Mouse (Mus musculus): ENCODE results near the gene Mrps12. TPM values are rescaled to one million over a fixed set of nuclear protein-coding genes. Genes with fewer than 3 reads are reported as not detected.
A peak's percentile ranks its signal among the peaks of the same experiment; 100 is the strongest.

The Mrps12 gene
- polyA plus RNA-seq, 1 experiment from 2014 or later: 180 TPM

GRCm38 (mm10) chr7:28739829-28740228 lies 1.8 kb downstream of the Mrps12 start:
- Histone ChIP-seq H3K9ac (ENCODE audit: low read depth, low read length) (no peak overlapping the region), H3K36me3 (ENCODE audit: control insufficient read depth, insufficient read depth, low read length) (peaks cover 25% of the 10 kb centered on the region), H3K27ac (ENCODE audit: low read depth, low read length) (no peak overlapping the region), H3K4me1 (replicated peaks; ENCODE audit: control insufficient read depth, insufficient read depth, low read length) (peaks cover 15% of the 10 kb centered on the region), H3K4me3 (ENCODE audit: low read depth, low read length) (no peak overlapping the region), H3K27me3 (replicated peaks; ENCODE audit: control insufficient read depth, insufficient read depth, low read length) (no peaks in the 10 kb centered on the region), H3K9me3 (ENCODE audit: control insufficient read depth, low read length) (no peaks in the 10 kb centered on the region), H3K4me2 (no peak overlapping the region)
- ATAC-seq (replicated peaks; ENCODE audit: low FRiP score) (no peak), DNase-seq (ENCODE audit: low spot score) (no peak)
- WGBS: 96% methylated on average over 21 of the region's 21 CpGs

- Histone ChIP-seq H3K4me2 (no peak overlapping the region), H3K27ac (ENCODE audit: low read depth, low read length) (no peak overlapping the region), H3K27me3 (replicated peaks; ENCODE audit: control insufficient read depth, insufficient read depth, low read length) (0 out of 2 replicates have a peak, but pooled peaks cover 2% of the 10 kb centered on the region), H3K36me3 (ENCODE audit: control insufficient read depth, insufficient read depth, low read length) (peaks cover 23% of the 10 kb centered on the region), H3K4me1 (replicated peaks; ENCODE audit: control insufficient read depth, insufficient read depth, low read length) (peaks cover 7% of the 10 kb centered on the region), H3K9ac (ENCODE audit: low read depth, low read length) (no peak overlapping the region), H3K9me3 (ENCODE audit: control insufficient read depth, low read length) (peaks cover 9% of the 10 kb centered on the region; the same call in 1 of the 2 replicates), H3K4me3 (ENCODE audit: low read depth, low read length) (no peak overlapping the region)
- ATAC-seq (replicated peaks; ENCODE audit: low FRiP score) (no peak), DNase-seq (ENCODE audit: low spot score) (no peak)
- WGBS: 77% methylated on average over 6 of the region's 6 CpGs
Measured at GRCm38 (mm10) chr7:28735701-28736100, 5.9 kb downstream of the Mrps12 start.

GRCm38 (mm10) chr7:28733211-28733610 lies 8.4 kb downstream of the Mrps12 start:
- no peak for DNase-seq (ENCODE audit: low spot score)
- H3K27ac ChIP-seq (ENCODE audit: low read depth, low read length): no peak overlapping the region
- H3K36me3 ChIP-seq (ENCODE audit: control insufficient read depth, insufficient read depth, low read length): peaks cover 10% of the 10 kb centered on the region
- ATAC-seq (replicated peaks; ENCODE audit: low FRiP score): peak; percentile 12; the same call in 1 of the 2 replicates
- peak overlapping the region; percentile 92 for H3K4me2 ChIP-seq
- H3K4me3 ChIP-seq (ENCODE audit: low read depth, low read length): peak overlapping the region; percentile 50
- peaks cover 7% of the 10 kb centered on the region for H3K4me1 ChIP-seq (replicated peaks; ENCODE audit: control insufficient read depth, insufficient read depth, low read length)
- 0 out of 2 replicates have a peak, but pooled peaks cover 2% of the 10 kb centered on the region for H3K27me3 ChIP-seq (replicated peaks; ENCODE audit: control insufficient read depth, insufficient read depth, low read length)
- 14% methylated on average over 11 of the region's 11 CpGs for WGBS
- peaks cover 9% of the 10 kb centered on the region; the same call in 1 of the 2 replicates for H3K9me3 ChIP-seq (ENCODE audit: control insufficient read depth, low read length)
- H3K9ac ChIP-seq (ENCODE audit: low read depth, low read length): no peak overlapping the region; the same call in 1 of the 2 replicates

GRCm38 (mm10) chr7:28732341-28733142 lies 9.1 kb downstream of the Mrps12 start:
- Histone ChIP-seq H3K27ac (ENCODE audit: low read depth, low read length) (no peak overlapping the region), H3K4me2 (peak overlapping the region; percentile 92), H3K4me3 (ENCODE audit: low read depth, low read length) (peak overlapping the region; percentile 50), H3K36me3 (ENCODE audit: control insufficient read depth, insufficient read depth, low read length) (peaks cover 5% of the 10 kb centered on the region; the same call in 1 of the 2 replicates), H3K27me3 (replicated peaks; ENCODE audit: control insufficient read depth, insufficient read depth, low read length) (0 out of 2 replicates have a peak, but pooled peaks cover 2% of the 10 kb centered on the region), H3K9me3 (ENCODE audit: control insufficient read depth, low read length) (peaks cover 9% of the 10 kb centered on the region; the same call in 1 of the 2 replicates), H3K4me1 (replicated peaks; ENCODE audit: control insufficient read depth, insufficient read depth, low read length) (peaks cover 7% of the 10 kb centered on the region), H3K9ac (ENCODE audit: low read depth, low read length) (peak overlapping the region; percentile 39)
- WGBS: 3% methylated on average over 58 of the region's 58 CpGs
- ATAC-seq (replicated peaks; ENCODE audit: low FRiP score) (peak; percentile 90), DNase-seq (ENCODE audit: low spot score) (peak; percentile 84)

GRCm38 (mm10) chr7:28727649-28728340 lies 13.8 kb downstream of the Mrps12 start:
- no peak overlapping the region for H3K27ac ChIP-seq (ENCODE audit: low read depth, low read length)
- peaks cover 4% of the 10 kb centered on the region for H3K4me1 ChIP-seq (replicated peaks; ENCODE audit: control insufficient read depth, insufficient read depth, low read length)
- H3K4me2 ChIP-seq: no peak overlapping the region
- no peaks in the 10 kb centered on the region for H3K36me3 ChIP-seq (ENCODE audit: control insufficient read depth, insufficient read depth, low read length)
- no peak overlapping the region for H3K4me3 ChIP-seq (ENCODE audit: low read depth, low read length)
- H3K27me3 ChIP-seq (replicated peaks; ENCODE audit: control insufficient read depth, insufficient read depth, low read length): 0 out of 2 replicates have a peak, but pooled peaks cover 2% of the 10 kb centered on the region
- peaks cover 9% of the 10 kb centered on the region; the same call in 1 of the 2 replicates for H3K9me3 ChIP-seq (ENCODE audit: control insufficient read depth, low read length)
- no peak for ATAC-seq (replicated peaks; ENCODE audit: low FRiP score)
- whole genome bisulfite sequencing: 58% methylated on average over 10 of the region's 10 CpGs
- no peak overlapping the region for H3K9ac ChIP-seq (ENCODE audit: low read depth, low read length)
- DNase-seq (ENCODE audit: low spot score): no peak

GRCm38 (mm10) chr7:28726600-28726999 lies 15.0 kb downstream of the Mrps12 start:
- Histone ChIP-seq H3K9ac (ENCODE audit: low read depth, low read length) (no peak overlapping the region), H3K4me2 (no peak overlapping the region), H3K9me3 (ENCODE audit: control insufficient read depth, low read length) (peaks cover 6% of the 10 kb centered on the region; the same call in 1 of the 2 replicates), H3K36me3 (ENCODE audit: control insufficient read depth, insufficient read depth, low read length) (no peaks in the 10 kb centered on the region), H3K27me3 (replicated peaks; ENCODE audit: control insufficient read depth, insufficient read depth, low read length) (0 out of 2 replicates have a peak, but pooled peaks cover 2% of the 10 kb centered on the region), H3K4me1 (replicated peaks; ENCODE audit: control insufficient read depth, insufficient read depth, low read length) (no peaks in the 10 kb centered on the region), H3K4me3 (ENCODE audit: low read depth, low read length) (no peak overlapping the region), H3K27ac (ENCODE audit: low read depth, low read length) (no peak overlapping the region)
- 9% methylated on average over 14 of the region's 14 CpGs for WGBS
- DNase-seq (ENCODE audit: low spot score) (peak; percentile 59), ATAC-seq (replicated peaks; ENCODE audit: low FRiP score) (no peak)

- H3K27me3 ChIP-seq (replicated peaks; ENCODE audit: control insufficient read depth, insufficient read depth, low read length): no peaks in the 10 kb centered on the region
Measured at GRCm38 (mm10) chr7:28724613-28725012, 17.0 kb downstream of the Mrps12 start.

GRCm38 (mm10) chr7:28722079-28722478 lies 19.5 kb downstream of the Mrps12 start:
- 90% methylated on average over 7 of the region's 7 CpGs for WGBS
- no peaks in the 10 kb centered on the region for H3K27me3 ChIP-seq (replicated peaks; ENCODE audit: control insufficient read depth, insufficient read depth, low read length)
- no peak overlapping the region for H3K9ac ChIP-seq (ENCODE audit: low read depth, low read length)

More at GRCm38 (mm10) chr7:28724613-28725012, 17.0 kb downstream of the Mrps12 start:
- H3K4me3 ChIP-seq (ENCODE audit: low read depth, low read length): no peak overlapping the region
- H3K36me3 ChIP-seq (ENCODE audit: control insufficient read depth, insufficient read depth, low read length): no peaks in the 10 kb centered on the region
- DNase-seq (ENCODE audit: low spot score) (no peak), ATAC-seq (replicated peaks; ENCODE audit: low FRiP score) (no peak)
- H3K4me1 ChIP-seq (replicated peaks; ENCODE audit: control insufficient read depth, insufficient read depth, low read length): no peaks in the 10 kb centered on the region
- no peak overlapping the region for H3K9ac ChIP-seq (ENCODE audit: low read depth, low read length)
- no peak overlapping the region for H3K27ac ChIP-seq (ENCODE audit: low read depth, low read length)
- no peak overlapping the region for H3K4me2 ChIP-seq
- WGBS: 87% methylated on average over 2 of the region's 2 CpGs
- no peaks in the 10 kb centered on the region for H3K9me3 ChIP-seq (ENCODE audit: control insufficient read depth, low read length)

More at GRCm38 (mm10) chr7:28722079-28722478, 19.5 kb downstream of the Mrps12 start:
- ATAC-seq (replicated peaks; ENCODE audit: low FRiP score) (no peak), DNase-seq (ENCODE audit: low spot score) (no peak)
- H3K36me3 ChIP-seq (ENCODE audit: control insufficient read depth, insufficient read depth, low read length): no peaks in the 10 kb centered on the region
- no peaks in the 10 kb centered on the region for H3K4me1 ChIP-seq (replicated peaks; ENCODE audit: control insufficient read depth, insufficient read depth, low read length)
- H3K9me3 ChIP-seq (ENCODE audit: control insufficient read depth, low read length): no peaks in the 10 kb centered on the region
- H3K4me2 ChIP-seq: no peak overlapping the region
- H3K27ac ChIP-seq (ENCODE audit: low read depth, low read length): no peak overlapping the region
- H3K4me3 ChIP-seq (ENCODE audit: low read depth, low read length): no peak overlapping the region
